Mouse (Mus musculus): ENCODE data around the gene Bckdhb. TPM values are rescaled to one million over a fixed set of nuclear protein-coding genes. Genes with fewer than 3 reads are reported as not detected.
"Not testable (repeated sequence)": the region's sequence is repeated elsewhere in the genome, so short reads cannot be mapped to it uniquely, and the experiment has no call there.

Gene Bckdhb
- total RNA-seq, 2 experiments from 2014 or later = 39.7 to 41.9 TPM

GRCm38 (mm10) chr9:83967439-83968050 is 42.6 kb downstream of the Bckdhb start:
- intact Hi-C loops (cut with DNase I) = loop anchor here (5.0 kb wide), 1 partner anchor 145 kb away; no protein-coding TSS in a partner anchor
- no peak overlapping the region for H3K4me3 ChIP-seq
- DNase-seq (ENCODE audit: extremely low spot score in 1 of 2, low spot score in 2 of 2) = no peak
- no peak overlapping the region for H3K27ac ChIP-seq
- TF ChIP-seq CTCF (IDR thresholded peaks at IDR 0.05) = no peak

GRCm38 (mm10) chr9:83969326-83969725 is 44.4 kb downstream of the Bckdhb start:
- Histone ChIP-seq H3K4me3 (no peak overlapping the region), H3K27ac (peak overlapping the region; percentile 22; the same call in 1 of the 2 replicates)
- intact Hi-C loops (cut with DNase I) = loop anchor here (5.0 kb wide), 1 partner anchor 143 kb away; no protein-coding TSS in a partner anchor
- no peak for TF ChIP-seq CTCF (IDR thresholded peaks at IDR 0.05)
- no peak for DNase-seq (ENCODE audit: extremely low spot score in 1 of 2, low spot score in 2 of 2)

- no peak for TF ChIP-seq CTCF (IDR thresholded peaks at IDR 0.05)
- intact Hi-C loops (cut with DNase I) = no loop called here
- no peak for DNase-seq (ENCODE audit: extremely low spot score in 1 of 2, low spot score in 2 of 2)
- Histone ChIP-seq H3K4me3 (no peak overlapping the region), H3K27ac (no peak overlapping the region)
Measured at GRCm38 (mm10) chr9:83973467-83973866, 48.5 kb downstream of the Bckdhb start.

DNA sequence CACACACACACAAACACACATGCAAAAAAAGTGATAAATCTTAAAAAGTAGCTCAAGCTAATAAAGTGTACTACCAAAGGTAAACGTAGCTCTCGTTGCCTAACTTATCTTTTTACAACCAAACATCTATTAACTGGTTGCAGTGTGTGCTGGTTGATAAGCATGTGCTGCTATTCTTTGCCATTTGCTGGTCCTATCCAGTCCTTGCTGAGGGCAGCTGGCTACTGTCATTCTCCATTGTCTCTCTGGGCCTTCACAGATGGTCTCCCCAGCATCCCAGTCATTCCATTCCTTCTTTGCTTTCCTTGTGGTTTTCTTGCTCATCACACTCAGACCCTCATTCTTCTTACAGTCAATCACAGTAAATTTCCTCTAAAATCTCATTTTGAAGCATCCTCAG is 50.9 kb downstream of the Bckdhb start:
- no peak for DNase-seq (ENCODE audit: extremely low spot score in 1 of 2, low spot score in 2 of 2)
- Histone ChIP-seq H3K4me3 (no peak overlapping the region), H3K27ac (no peak overlapping the region)
- intact Hi-C loops (cut with DNase I) = no loop called here
- TF ChIP-seq CTCF (IDR thresholded peaks at IDR 0.05) = no peak

DNA sequence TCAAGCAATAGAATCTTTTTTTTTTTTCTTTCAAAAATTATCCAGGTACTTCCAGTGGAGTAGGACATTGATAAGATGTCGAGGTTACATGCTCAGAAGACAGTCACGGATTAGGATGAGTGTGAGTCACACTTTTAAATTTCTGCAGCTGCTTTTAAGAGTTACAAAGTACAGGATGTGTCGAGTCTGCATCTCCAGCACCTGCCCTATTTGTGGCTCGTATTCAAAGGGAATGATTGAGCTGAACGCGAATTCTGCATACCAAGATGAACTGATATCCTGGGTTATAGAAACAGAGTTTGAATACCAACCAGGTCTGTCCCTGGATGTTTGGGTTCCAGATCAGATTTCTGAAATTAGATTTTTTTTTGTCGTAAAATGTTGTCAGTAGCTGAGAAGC is 56.3 kb downstream of the Bckdhb start:
- Histone ChIP-seq H3K4me3 (no peak overlapping the region), H3K27ac (0 out of 2 replicates have a peak overlapping the region, but pooled peaks have one; percentile 7)
- no peak for DNase-seq (ENCODE audit: extremely low spot score in 1 of 2, low spot score in 2 of 2)
- no peak for TF ChIP-seq CTCF (IDR thresholded peaks at IDR 0.05)
- intact Hi-C loops (cut with DNase I) = no loop called here

DNA sequence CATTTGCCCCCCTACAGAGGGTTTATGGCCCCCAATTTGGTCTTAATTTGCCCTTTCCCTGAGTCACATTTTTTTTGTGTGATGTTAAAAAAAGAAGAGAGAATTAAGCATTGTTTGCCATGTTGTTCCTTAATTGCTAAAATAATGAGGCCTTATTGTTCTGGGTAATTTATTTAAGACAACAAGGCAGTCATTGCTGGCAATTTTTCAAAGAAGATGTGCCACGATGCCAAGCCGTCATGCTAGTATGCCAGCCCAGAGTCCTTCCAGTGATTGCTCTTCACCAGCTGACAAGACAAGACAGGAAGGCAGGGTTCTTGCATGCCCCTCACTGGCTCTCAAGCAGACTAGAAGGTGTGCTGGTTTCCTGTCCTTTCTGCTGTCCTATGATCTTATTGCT is 84.0 kb downstream of the Bckdhb start:
- no peak for TF ChIP-seq CTCF (IDR thresholded peaks at IDR 0.05)
- intact Hi-C loops (cut with DNase I) = no loop called here
- H3K27ac ChIP-seq = no peak overlapping the region
- no peak overlapping the region for H3K4me3 ChIP-seq
- no peak for DNase-seq (ENCODE audit: extremely low spot score in 1 of 2, low spot score in 2 of 2)

GRCm38 (mm10) chr9:84011146-84011545 is 86.2 kb downstream of the Bckdhb start:
- Histone ChIP-seq H3K27ac (no peak overlapping the region), H3K4me3 (no peak overlapping the region)
- TF ChIP-seq CTCF (IDR thresholded peaks at IDR 0.05) = no peak
- intact Hi-C loops (cut with DNase I) = loop anchor here (10.0 kb wide), 1 partner anchor 1314 kb away; the partner anchor contains the start of gene Tent5a
- no peak for DNase-seq (ENCODE audit: extremely low spot score in 1 of 2, low spot score in 2 of 2)

GRCm38 (mm10) chr9:84018141-84018540 is 93.2 kb downstream of the Bckdhb start:
- intact Hi-C loops (cut with DNase I) = loop anchor here (10.0 kb wide), 1 partner anchor 1307 kb away; the partner anchor contains the start of gene Tent5a
- H3K27ac ChIP-seq; DNase-seq (ENCODE audit: extremely low spot score in 1 of 2, low spot score in 2 of 2); H3K4me3 ChIP-seq: not testable (repeated sequence)

- Histone ChIP-seq H3K4me3 (no peak overlapping the region), H3K27ac (no peak overlapping the region)
- intact Hi-C loops (cut with DNase I) = loop anchor here (10.0 kb wide), 3 partner anchors 235 to 1565 kb away; partner anchors contain the start of gene Tent5a
- TF ChIP-seq CTCF (IDR thresholded peaks at IDR 0.05) = peak; percentile 69
- DNase-seq (ENCODE audit: extremely low spot score in 1 of 2, low spot score in 2 of 2) = no peak
Measured at GRCm38 (mm10) chr9:84019627-84020026, 94.7 kb downstream of the Bckdhb start.

- no peak for DNase-seq (ENCODE audit: extremely low spot score in 1 of 2, low spot score in 2 of 2)
- Histone ChIP-seq H3K27ac (no peak overlapping the region), H3K4me3 (no peak overlapping the region)
- no peak for TF ChIP-seq CTCF (IDR thresholded peaks at IDR 0.05)
- intact Hi-C loops (cut with DNase I) = loop anchor here (10.0 kb wide), 2 partner anchors 234 to 1564 kb away; no protein-coding TSS in a partner anchor
Measured at GRCm38 (mm10) chr9:84021189-84021588, 96.2 kb downstream of the Bckdhb start.

DNA sequence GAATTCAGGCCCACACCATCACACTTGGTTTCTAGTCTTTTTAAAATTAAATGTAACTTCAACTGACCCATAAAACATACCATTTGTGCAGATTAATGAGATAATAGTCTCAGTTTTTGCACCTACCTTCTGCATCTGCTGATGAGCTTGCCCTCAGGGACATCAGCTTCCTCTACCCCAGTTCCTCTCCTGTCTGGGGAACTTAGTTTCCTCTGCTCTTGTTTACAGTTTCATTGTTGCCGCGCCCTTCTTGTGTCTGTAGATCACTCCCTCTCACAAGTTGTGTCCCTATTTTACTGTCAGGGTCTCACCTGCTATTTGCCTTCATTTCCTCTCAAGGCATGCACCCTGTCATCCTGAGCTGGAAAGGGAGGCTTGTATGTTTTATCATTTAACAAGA is 103.2 kb downstream of the Bckdhb start:
- Histone ChIP-seq H3K27ac (no peak overlapping the region), H3K4me3 (no peak overlapping the region)
- DNase-seq (ENCODE audit: extremely low spot score in 1 of 2, low spot score in 2 of 2) = no peak
- intact Hi-C loops (cut with DNase I) = loop anchor here (10.0 kb wide), 2 partner anchors 227 to 1557 kb away; no protein-coding TSS in a partner anchor
- no peak for TF ChIP-seq CTCF (IDR thresholded peaks at IDR 0.05)

DNA sequence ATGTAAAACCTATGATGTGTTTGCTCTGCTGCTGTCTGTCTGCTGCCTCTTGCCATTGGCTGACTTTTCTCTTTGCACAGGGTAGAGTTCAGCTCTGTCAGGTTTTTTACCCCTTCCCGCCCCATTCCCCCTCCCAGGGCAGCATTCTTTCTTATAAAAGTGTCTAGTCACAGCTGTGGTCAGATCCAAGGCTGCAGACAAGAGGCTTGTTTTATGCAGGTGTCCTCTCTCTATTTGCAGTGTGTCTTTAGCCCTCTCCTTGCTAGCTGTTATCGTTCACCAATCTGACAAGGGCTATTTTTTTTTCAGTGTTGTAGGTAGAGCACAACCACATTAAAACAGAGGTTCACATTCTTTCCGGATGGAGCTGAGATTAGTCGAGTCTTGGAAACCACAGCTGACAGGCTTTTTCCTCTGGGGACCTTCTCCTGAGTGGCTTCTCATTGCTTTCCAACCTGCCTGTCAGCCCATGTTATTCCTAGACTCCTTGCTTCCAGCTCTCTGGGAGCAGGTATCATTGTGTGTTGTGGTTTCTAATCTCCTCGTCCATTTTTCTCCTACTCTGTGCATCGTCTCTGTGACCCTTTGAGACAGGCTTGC is 105.8 kb downstream of the Bckdhb start:
- Histone ChIP-seq H3K27ac (no peak overlapping the region; the same call in 1 of the 2 replicates), H3K4me3 (no peak overlapping the region)
- intact Hi-C loops (cut with DNase I) = no loop called here
- DNase-seq (ENCODE audit: extremely low spot score in 1 of 2, low spot score in 2 of 2) = no peak
- TF ChIP-seq CTCF (IDR thresholded peaks at IDR 0.05) = no peak

Data from left cerebral cortex, adult 2 months (tissue).